Mouse (Mus musculus) adrenal gland, postnatal 4 days (tissue): Measurements from ENCODE around the gene Ctcf. TPM values are rescaled to one million over a fixed set of nuclear protein-coding genes. Genes with fewer than 3 reads are reported as not detected.
A peak's percentile ranks its signal among the peaks of the same experiment; 100 is the strongest.

Experiments used
- DNase-seq, 2 experiments: peaks; one replicate each; pipeline ENCODE4 v3.0.0; 2021 to 2022; ENCODE audit warnings: low spot score in 2 of 2, mixed read lengths in 2 of 2
- total RNA-seq, 2 experiments: library from RNA; stranded (reverse); gene quantifications; 2 replicates each; pipeline ENCODE4 v1.2.3; 2021

Gene Ctcf
- total RNA-seq, 2 experiments from 2014 or later: 73.8 to 94.0 TPM

GRCm38 (mm10) chr8:105699488-105700215 is 63.3 kb downstream of the Ctcf start:
- no peak for DNase-seq

DNA sequence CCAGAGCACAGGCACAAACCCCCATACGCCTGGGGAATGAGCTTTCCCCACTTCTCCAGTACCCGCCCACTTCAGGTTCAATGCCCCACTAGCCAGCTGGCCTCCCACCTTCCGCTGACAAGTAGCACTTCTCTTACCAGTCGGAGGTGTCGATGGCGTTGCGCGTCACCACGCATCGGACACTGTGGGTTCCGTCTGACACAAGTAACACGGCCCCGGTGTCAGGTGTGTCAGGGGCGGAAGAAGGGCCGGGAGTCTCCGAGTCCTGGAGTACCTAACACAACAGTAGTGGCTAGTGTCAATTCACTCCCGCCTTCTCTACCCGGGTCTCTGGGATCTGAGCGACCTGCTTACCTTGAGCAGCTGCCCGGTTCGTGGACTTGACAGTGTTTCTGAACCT is 64.2 kb downstream of the Ctcf start:
- peak in 1 of 2 experiments; percentile 28 for DNase-seq

DNA sequence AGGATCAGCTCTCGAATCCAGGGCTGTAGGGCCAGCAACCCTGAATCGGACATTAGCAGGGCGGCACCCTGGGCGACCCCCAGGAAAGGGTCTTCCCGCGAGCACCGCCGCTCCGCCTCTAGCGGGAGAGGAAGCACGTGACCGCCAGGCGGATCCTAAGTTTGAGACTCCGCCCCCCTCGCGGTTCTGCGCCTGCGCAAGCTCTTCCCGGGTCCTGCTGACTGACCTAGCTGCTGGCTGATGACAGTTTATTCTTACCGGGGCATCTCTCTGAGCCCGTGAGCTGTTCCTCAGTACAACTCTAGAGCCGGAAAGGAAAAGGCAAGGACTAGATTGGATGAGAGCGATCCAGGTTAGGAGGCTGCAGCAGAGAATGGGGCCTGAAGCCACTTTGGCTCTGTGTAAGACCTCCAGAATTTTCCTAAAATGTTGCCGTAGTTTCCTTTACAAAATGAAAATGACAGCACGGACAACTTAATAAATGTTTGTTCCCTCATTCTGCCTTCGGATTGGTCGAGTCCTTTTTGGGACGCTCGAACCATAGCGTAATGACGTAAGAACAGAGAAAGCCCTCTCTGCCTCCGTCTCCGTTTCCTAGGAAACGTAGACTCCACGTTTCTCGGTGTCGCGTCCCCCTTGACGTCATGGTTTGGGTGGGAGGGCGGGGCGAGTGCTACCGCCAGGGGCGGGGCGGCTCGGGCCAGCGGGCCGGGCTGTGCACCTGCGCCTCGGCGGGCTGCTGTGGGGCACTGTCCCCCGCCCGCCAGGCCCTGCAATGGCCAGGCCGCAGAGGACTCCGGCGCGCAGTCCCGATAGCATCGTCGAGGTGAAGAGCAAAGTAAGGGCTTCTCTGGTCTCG is 64.8 kb downstream of the Ctcf start, which contains the start of the genes Acd and Pard6a:
Gene Acd, minus strand, starts transcription at position 137 of the 859 bp plus-strand sequence.
Gene Pard6a, plus strand, starts transcription at position 183 of the 859 bp plus-strand sequence.
- peak; percentile 90 to 94 for DNase-seq

- no peak for DNase-seq
Observed at GRCm38 (mm10) chr8:105702001-105702401, 65.6 kb downstream of the Ctcf start.

DNA sequence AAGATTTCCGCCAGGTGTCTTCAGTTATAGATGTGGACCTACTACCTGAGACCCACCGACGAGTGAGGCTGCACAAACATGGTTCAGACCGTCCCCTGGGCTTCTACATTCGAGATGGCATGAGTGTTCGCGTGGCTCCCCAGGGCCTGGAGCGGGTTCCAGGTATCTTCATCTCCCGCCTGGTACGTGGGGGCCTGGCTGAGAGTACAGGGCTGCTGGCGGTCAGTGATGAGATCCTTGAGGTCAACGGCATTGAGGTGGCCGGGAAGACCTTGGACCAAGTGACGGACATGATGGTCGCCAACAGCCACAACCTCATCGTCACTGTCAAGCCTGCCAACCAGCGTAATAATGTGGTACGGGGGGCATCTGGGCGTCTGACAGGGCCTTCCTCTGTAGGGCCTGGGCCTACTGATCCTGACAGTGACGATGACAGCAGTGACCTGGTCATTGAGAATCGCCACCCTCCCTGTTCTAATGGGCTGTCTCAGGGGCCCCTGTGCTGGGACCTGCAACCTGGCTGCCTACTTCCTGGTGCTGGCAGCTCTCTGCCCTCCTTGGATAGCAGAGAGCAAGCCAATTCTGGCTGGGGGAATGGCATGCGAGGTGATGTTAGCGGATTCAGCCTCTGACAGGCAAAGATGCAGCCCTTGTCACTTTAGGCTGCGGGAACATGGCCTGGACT is 66.5 kb downstream of the Ctcf start:
- no peak for DNase-seq

GRCm38 (mm10) chr8:105704146-105704812 is 67.9 kb downstream of the Ctcf start:
- DNase-seq: no peak

- no peak for DNase-seq
Observed at GRCm38 (mm10) chr8:105704955-105705354, 68.6 kb downstream of the Ctcf start.

DNA sequence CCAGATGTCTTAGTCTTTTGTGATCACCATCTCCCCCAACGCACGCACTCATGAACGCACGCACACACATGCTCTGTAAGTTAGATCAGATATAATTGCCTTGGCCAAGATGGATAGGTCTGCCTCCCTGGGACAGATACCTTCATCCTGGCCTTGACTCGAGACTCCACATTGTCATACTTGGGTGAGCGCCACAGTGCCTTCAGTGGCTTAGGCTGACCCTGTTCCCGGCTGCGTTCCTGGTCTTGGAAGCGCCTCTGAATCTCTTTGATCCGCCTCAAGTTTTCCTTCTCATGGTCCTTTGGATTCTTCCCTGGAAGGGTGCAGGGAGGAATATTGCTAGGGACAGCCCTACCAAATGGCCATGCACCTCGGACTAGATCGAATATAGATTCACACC is 70.1 kb downstream of the Ctcf start:
- DNase-seq: no peak

GRCm38 (mm10) chr8:105707498-105708403 is 71.4 kb downstream of the Ctcf start, which contains the start of the genes 4933405L10Rik and Enkd1:
Gene 4933405L10Rik, plus strand, starts transcription at chr8:105707655.
Gene Enkd1, minus strand, starts transcription at chr8:105708210.
- DNase-seq: peak; percentile 39 to 67

DNA sequence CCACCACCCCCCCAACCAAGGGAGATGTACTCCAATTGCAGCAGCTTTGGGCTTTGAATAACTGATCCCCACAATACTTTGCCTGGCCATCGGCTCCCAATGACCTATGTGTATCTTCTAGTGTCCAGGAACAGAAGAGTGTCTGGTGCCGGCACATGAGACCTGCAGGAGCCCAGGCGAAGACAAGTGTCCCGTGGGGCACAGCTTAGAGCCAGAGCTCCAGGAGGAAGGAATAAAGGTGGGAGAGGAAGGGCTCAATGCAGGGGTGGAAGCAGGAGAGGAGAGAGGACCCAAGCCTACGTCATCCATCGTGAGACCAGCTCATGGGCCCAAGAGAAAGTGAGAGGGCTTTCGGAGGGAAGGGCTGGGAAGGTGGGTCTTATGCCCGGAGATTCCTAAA is 72.3 kb downstream of the Ctcf start:
- no peak for DNase-seq

- no peak for DNase-seq
Observed at GRCm38 (mm10) chr8:105709317-105709716, 72.9 kb downstream of the Ctcf start.

DNA sequence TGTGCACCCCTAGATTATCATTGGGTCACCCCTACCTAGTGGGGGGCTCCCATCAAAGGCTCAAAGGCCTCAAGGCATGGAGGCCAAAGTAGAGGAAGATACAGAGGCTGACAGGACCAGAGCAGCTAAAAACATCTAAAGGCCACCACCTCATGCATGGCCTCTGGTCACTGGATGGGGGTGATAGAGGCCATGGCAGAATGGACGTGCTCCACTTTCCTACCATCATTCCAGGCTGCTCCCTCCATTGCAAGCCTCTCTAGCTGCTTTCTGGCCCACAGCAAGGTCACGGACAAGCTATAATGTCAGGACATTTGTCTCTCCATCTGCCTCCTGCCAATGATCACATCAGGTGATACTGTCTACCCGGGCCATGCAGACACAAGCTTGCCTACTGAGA is 75.9 kb downstream of the Ctcf start:
- DNase-seq: no peak

DNA sequence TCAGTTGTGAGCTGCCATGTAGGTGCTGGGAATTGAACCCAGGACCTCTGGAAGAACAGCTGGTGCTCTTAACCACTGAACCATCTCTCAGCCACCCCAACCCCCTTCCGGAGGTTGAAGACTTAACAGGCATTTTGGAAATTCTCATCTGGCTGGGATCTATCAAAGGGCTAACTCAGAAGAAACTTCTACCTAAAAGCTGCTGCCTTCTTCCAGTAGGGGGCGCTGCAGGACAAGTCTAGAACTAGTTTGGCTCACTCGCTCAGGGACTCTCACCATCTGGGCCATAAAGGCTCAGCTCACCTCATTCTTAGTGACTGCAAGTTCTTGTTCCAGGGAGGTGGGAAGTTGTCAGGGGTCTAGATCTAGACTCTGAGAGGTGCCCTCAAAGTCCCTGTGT is 77.8 kb downstream of the Ctcf start:
- peak; percentile 67 to 84 for DNase-seq

- no peak for DNase-seq
Observed at GRCm38 (mm10) chr8:105715042-105715441, 78.7 kb downstream of the Ctcf start.

DNA sequence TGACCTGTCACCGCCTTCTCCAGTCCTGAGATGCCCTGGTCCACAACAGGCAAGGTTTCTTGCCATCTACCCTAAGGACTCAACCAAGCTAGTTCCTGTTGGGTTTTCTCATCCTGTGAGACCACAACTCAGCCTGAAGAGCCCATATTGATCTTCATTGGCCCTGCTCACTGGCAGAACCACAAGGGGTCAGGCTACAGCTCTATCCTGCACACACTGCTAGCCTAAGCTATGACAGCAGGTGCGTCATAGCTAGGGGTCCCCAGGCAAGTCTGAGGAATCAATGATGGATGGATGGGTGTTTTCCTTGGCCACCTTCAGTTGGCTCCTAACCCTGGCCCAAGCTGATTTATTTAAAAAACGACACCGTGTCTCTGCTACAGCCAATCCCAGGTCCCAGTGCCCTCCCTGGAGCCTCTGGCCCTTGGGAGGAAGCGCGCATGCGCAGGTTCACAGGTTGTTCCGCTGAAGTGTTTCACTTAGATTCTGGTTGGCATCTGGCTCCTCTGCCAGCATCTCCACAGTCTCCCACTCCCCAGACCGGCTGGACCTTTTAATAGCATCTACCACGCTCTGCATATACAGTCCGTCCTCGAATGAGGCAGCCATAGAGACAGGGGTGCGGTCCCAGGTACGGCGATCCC is 80.1 kb downstream of the Ctcf start:
- DNase-seq: no peak

DNA sequence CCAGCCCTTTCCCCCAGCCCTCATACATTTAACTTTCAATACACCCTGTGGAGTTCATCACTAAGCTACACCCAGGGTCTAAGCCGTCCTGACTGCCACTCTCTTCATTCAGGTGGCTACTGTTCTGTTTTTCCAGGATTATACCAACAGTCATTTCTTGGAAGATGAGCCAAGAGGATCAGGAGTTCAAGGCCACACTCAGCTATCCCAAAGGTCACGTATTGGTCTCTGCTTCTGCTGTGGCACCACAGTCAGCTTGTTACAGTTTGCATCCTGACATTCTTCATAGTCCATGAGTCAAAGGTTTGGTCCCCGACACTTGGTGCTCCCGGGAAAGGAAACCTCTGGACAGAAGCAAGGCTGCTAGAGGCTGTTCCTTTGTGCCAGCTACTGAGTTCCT is 83.3 kb downstream of the Ctcf start:
- no peak for DNase-seq

- no peak for DNase-seq
Observed at GRCm38 (mm10) chr8:105722861-105723260, 86.5 kb downstream of the Ctcf start.

- no peak for DNase-seq
Observed at GRCm38 (mm10) chr8:105725726-105726125, 89.4 kb downstream of the Ctcf start.

GRCm38 (mm10) chr8:105727397-105728124 is 91.2 kb downstream of the Ctcf start:
- DNase-seq: no peak
